Mouse (Mus musculus): ENCODE results near the gene Ap1m1. TPM values are rescaled to one million over a fixed set of nuclear protein-coding genes. Genes with fewer than 3 reads are reported as not detected.

Ap1m1 gene
- polyA plus RNA-seq, 1 experiment from 2014 or later, result 57.0 TPM

DNA sequence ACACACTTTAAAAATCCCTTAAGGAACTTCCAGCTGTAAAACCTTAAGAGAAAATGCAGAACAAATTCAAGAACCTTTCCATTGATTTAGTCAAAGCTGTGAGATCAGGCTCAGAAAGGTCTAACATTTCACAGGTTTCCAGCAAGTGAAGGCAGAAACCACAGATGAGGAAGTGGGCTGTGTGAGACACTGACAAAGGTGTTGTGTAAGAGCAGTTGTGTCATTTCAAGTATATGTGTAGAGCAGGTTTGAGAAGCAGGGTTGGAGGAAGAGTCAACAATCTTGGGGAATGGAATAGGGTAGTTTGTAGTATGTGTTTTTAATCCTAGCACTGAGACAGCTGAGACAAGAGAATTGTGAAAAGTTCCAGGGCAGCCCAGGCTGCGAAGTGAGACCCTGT is 23.9 kb upstream of the Ap1m1 start:
- no peaks in the 10 kb centered on the region for H3K27me3 ChIP-seq
- H3K4me2 ChIP-seq, result no peak overlapping the region
- H3K36me3 ChIP-seq (replicated peaks), result peaks cover 2% of the 10 kb centered on the region
- H3K27ac ChIP-seq (replicated peaks), result peak overlapping the region; percentile 59
- peaks cover 20% of the 10 kb centered on the region for H3K4me1 ChIP-seq (replicated peaks)
- H3K9me3 ChIP-seq (replicated peaks), result no peaks in the 10 kb centered on the region
- WGBS (ENCODE audit: insufficient replicate concordance), result 37% methylated on average over 1 of the region's 1 CpGs
- H3K4me3 ChIP-seq (replicated peaks), result no peak overlapping the region
- H3K9ac ChIP-seq, result no peak overlapping the region
- ATAC-seq (ENCODE audit: insufficient read depth), result no peak

DNA sequence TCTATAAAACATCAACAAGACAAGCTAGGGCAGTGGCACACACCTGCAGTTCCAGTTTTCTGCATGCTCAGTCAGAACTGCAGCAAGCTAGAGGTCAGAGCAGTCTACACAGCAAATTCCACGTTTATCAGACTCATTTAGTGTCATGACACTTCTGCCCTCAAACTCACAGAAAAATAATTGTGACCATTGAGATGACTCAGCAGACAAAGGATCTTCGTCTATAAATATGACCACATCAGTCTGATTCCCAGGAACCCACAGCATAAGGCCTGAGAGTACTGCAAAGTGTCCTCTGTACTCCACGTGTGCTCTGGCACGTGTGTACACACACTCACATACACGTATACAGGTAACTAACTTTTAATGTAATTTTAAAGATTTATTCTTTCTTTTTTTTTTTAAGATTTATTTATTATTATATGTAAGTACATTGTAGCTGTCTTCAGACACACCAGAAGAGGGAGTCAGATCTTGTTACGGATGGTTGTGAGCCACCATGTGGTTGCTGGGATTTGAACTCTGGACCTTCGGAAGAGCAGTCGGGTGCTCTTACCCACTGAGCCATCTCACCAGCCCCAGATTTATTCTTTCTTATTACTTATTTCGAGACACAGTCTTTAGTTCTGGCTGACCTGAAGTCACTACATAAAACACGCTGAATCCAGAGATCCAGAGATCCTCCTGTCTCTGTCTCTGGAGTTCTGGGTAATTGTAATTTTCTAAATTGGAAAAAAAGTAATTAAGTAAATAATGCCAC is 20.9 kb upstream of the Ap1m1 start:
- no peaks in the 10 kb centered on the region for H3K27me3 ChIP-seq
- peak overlapping the region; percentile 84 for H3K4me3 ChIP-seq (replicated peaks)
- peak overlapping the region; percentile 90; the same call in 1 of the 2 replicates for H3K27ac ChIP-seq (replicated peaks)
- H3K9me3 ChIP-seq (replicated peaks), result no peaks in the 10 kb centered on the region
- H3K4me1 ChIP-seq (replicated peaks), result peaks cover 31% of the 10 kb centered on the region
- H3K4me2 ChIP-seq, result peak overlapping the region; percentile 84
- 70% methylated on average over 10 of the region's 10 CpGs for WGBS (ENCODE audit: insufficient replicate concordance)
- ATAC-seq (ENCODE audit: insufficient read depth), result no peak
- H3K36me3 ChIP-seq (replicated peaks), result peaks cover 33% of the 10 kb centered on the region
- H3K9ac ChIP-seq, result no peak overlapping the region; the same call in 1 of the 2 replicates

DNA sequence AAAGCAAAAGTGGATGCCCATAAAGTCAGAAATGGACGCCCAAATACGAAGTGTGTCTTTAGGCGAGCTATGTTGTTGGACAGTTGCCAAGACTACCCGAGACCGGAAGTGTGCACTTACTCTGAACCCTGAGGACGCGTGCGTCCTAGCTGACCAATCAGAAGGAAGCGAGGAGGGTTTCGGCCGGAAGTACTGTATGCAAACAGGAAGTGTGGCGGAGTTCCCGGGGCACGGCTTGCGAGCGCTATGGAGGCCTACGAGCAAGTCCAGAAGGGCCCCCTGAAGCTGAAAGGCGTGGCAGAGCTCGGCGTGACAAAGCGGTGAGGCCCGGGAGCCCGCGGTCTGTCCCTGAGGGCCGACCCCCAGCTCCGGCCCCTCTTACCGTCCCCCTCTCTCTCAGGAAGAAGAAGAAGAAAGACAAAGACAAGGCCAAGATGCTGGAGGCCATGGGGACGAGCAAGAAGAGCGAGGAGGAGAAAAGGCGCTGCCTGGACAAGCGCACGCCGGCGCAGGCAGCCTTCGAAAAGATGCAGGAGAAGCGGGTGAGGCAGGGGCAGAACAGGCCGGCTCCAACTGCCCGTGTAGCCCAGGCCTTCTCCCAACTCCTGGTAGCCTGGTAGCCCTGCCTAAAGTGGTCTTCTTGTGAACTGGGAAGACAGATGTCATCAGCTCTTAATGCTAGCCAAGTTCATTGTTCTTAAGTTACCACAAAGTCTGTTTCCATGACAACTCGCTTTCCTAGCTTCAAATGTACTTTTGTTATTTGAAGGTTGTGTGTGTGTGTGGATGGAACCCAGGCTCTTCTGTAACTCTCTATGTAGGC is 20.1 kb upstream of the Ap1m1 start, which contains the start of gene Fam32a:
TSS of gene Fam32a (plus strand) at position 190 of the 823 bp plus-strand sequence.
- peak; percentile 99 for ATAC-seq (ENCODE audit: insufficient read depth)
- H3K9ac ChIP-seq, result peak within 1 kb of the TSS; percentile 82
- H3K4me3 ChIP-seq (replicated peaks), result peak within 1 kb of the TSS; percentile 84
- H3K4me2 ChIP-seq, result peak within 1 kb of the TSS; percentile 84
- WGBS (ENCODE audit: insufficient replicate concordance), result 9% methylated on average over 39 of the region's 39 CpGs
- peak within 1 kb of the TSS; percentile 90 for H3K27ac ChIP-seq (replicated peaks)
- no peaks in the 10 kb centered on the region for H3K9me3 ChIP-seq (replicated peaks)
- peaks cover 31% of the 10 kb centered on the region for H3K4me1 ChIP-seq (replicated peaks)
- peaks cover 37% of the 10 kb centered on the region for H3K36me3 ChIP-seq (replicated peaks)
- H3K27me3 ChIP-seq, result no peaks in the 10 kb centered on the region

DNA sequence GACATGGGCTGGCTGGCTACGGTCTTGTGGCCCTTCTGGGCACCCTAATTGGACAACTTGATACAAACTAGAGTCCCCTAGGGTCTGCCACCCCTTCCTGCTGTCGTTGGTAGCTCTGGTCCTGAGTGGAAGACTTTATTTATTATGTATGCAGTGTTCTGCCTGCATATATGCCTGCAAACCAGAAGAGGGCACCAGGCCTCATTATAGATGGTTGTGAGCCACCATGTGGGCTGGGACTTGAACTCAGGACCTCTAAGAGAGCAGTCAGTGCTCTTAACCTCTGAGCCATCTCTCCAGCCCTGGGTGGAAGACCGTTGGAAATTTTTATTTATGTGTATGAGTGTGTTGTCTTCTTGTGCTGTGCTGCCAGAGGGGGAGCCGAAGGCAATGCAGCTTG is 19.1 kb upstream of the Ap1m1 start:
- 64% methylated on average over 4 of the region's 4 CpGs for WGBS (ENCODE audit: insufficient replicate concordance)
- H3K27ac ChIP-seq (replicated peaks), result peak overlapping the region; percentile 90

DNA sequence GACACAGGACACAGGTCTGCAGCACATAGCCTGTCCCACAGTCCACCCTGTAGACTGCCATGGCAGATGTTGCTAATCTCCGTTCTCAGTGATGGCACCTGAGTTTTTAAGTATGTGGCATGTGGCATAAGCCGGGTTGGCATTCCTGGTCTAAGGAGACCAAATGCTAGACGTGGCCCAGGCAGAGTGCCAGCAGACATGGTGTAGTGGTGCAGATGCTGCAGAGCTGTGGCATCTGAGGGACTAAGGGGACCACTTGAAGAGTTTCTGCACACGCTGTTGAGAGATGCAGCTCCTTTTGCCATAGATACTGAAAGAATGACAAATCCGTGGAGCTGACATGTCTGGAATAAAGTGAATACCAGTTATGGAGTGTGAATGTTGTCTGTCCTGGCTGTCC is 17.2 kb upstream of the Ap1m1 start:
- H3K27me3 ChIP-seq, result no peaks in the 10 kb centered on the region
- no peaks in the 10 kb centered on the region for H3K9me3 ChIP-seq (replicated peaks)
- peaks cover 26% of the 10 kb centered on the region for H3K4me1 ChIP-seq (replicated peaks)
- H3K9ac ChIP-seq, result no peak overlapping the region
- WGBS (ENCODE audit: insufficient replicate concordance), result 81% methylated on average over 5 of the region's 5 CpGs
- H3K36me3 ChIP-seq (replicated peaks), result peaks cover 37% of the 10 kb centered on the region
- no peak overlapping the region for H3K4me2 ChIP-seq
- ATAC-seq (ENCODE audit: insufficient read depth), result no peak
- no peak overlapping the region for H3K27ac ChIP-seq (replicated peaks)
- H3K4me3 ChIP-seq (replicated peaks), result no peak overlapping the region

More for the DNA sequence above, 19.1 kb upstream of the Ap1m1 start:
- peak overlapping the region; percentile 84 for H3K4me3 ChIP-seq (replicated peaks)
- no peaks in the 10 kb centered on the region for H3K9me3 ChIP-seq (replicated peaks)
- no peak for ATAC-seq (ENCODE audit: insufficient read depth)
- peak overlapping the region; percentile 82 for H3K9ac ChIP-seq
- H3K4me1 ChIP-seq (replicated peaks), result peaks cover 31% of the 10 kb centered on the region
- peak overlapping the region; percentile 84 for H3K4me2 ChIP-seq
- H3K27me3 ChIP-seq, result no peaks in the 10 kb centered on the region
- peaks cover 37% of the 10 kb centered on the region for H3K36me3 ChIP-seq (replicated peaks)

DNA sequence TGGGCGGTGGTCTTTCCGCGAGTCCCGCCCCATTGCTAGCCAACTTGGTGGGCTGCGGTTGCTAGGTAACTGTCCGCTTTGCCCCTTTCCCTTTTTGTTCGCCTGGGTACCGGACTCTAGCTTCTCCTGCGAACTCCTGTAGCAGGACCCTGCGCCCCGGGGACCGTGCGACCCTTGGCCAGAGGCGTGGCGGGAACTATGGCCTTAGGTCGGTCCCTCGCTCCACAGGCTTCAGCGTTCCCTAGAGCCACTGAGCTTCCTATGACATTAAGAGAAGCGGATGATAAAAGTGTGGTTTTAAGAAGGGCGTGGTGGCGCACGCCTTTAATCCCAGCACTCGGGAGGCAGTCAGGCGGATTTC is 565 bp downstream of the Ap1m1 start:
- peak overlapping the region; percentile 80 for H3K4me3 ChIP-seq (replicated peaks)
- peak overlapping the region; percentile 66 for H3K9ac ChIP-seq
- peak overlapping the region; percentile 99 for H3K27ac ChIP-seq (replicated peaks)
- H3K9me3 ChIP-seq (replicated peaks), result no peaks in the 10 kb centered on the region
- WGBS (ENCODE audit: insufficient replicate concordance), result under 1% methylated on average over 24 of the region's 24 CpGs
- ATAC-seq (ENCODE audit: insufficient read depth), result peak; percentile 25
- H3K36me3 ChIP-seq (replicated peaks), result peaks cover 7% of the 10 kb centered on the region; the same call in 1 of the 2 replicates
- peak overlapping the region; percentile 86 for H3K4me2 ChIP-seq
- H3K27me3 ChIP-seq, result no peaks in the 10 kb centered on the region
- H3K4me1 ChIP-seq (replicated peaks), result peaks cover 48% of the 10 kb centered on the region

DNA sequence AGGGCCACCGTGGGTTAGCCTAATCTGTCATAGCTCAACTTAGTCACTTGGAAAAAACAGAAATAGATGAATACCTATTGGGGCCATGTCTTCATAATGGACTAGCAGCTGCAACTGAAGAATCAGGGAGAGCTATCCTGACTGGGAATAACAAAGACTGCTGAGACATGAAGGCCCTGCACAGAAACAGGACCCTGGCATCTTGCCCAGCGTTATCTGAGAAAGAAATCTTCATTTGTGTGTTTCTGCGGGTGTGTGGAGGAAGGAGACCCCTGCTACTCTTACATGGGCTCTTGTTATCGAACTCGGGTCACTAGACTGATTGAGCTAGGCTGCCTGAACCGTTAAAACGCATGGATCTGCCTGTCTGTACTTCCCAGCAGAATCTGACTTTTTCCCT is 1.1 kb downstream of the Ap1m1 start:
- Histone ChIP-seq H3K36me3 (replicated peaks) (peaks cover 11% of the 10 kb centered on the region; the same call in 1 of the 2 replicates), H3K27me3 (no peaks in the 10 kb centered on the region), H3K9me3 (replicated peaks) (no peaks in the 10 kb centered on the region), H3K9ac (peak overlapping the region; percentile 66), H3K4me3 (replicated peaks) (peak overlapping the region; percentile 80), H3K27ac (replicated peaks) (peak overlapping the region; percentile 99; the same call in 1 of the 2 replicates), H3K4me2 (peak overlapping the region; percentile 86), H3K4me1 (replicated peaks) (peaks cover 48% of the 10 kb centered on the region)
- ATAC-seq (ENCODE audit: insufficient read depth), result no peak
- 46% methylated on average over 7 of the region's 7 CpGs for WGBS (ENCODE audit: insufficient replicate concordance)

DNA sequence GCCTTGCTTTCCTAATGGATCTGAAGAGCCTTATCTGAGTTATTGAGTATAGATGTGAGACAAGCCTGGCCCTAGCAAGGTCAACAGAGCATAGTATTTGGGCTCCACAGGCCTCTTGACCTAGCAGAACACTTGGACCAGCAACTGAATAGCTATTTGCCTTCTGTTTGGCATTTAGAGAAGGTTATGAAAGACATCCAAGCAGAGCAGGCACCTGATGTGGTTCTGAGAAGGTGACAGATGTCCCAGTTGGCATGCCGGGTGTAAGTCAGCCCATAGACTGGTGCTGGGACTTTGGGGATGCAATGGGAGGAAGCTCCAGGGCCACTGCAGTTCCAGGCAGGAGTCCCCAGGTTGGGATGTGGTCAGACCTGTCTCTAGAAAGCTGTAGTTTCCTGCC is 2.4 kb downstream of the Ap1m1 start:
- Histone ChIP-seq H3K36me3 (replicated peaks) (peaks cover 20% of the 10 kb centered on the region), H3K4me2 (no peak overlapping the region), H3K9ac (no peak overlapping the region), H3K27me3 (no peaks in the 10 kb centered on the region), H3K4me1 (replicated peaks) (peaks cover 48% of the 10 kb centered on the region), H3K27ac (replicated peaks) (no peak overlapping the region), H3K9me3 (replicated peaks) (no peaks in the 10 kb centered on the region), H3K4me3 (replicated peaks) (no peak overlapping the region)
- WGBS (ENCODE audit: insufficient replicate concordance), result 89% methylated on average over 1 of the region's 1 CpGs
- no peak for ATAC-seq (ENCODE audit: insufficient read depth)

DNA sequence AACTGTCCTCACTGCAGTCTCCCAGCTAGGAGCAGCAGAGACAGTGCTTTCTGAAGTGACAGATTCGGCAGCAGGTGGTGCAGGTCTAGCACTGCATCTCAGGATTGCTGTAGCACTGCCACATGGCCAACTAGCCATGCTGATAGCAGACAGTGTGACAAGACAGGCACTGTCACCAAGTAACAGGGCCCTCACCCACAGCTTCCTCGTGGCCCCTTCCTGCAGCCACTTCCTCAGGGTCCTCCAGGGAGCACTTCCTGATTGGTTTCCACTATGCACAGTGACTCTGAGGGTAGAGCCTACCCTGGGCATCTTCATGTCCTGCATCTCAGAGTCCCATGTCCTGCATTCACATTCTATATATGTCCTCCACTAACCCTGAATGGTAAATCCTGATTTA is 4.8 kb downstream of the Ap1m1 start:
- Histone ChIP-seq H3K9me3 (replicated peaks) (no peaks in the 10 kb centered on the region), H3K27ac (replicated peaks) (peak overlapping the region; percentile 24; the same call in 1 of the 2 replicates), H3K4me3 (replicated peaks) (no peak overlapping the region), H3K4me1 (replicated peaks) (peaks cover 42% of the 10 kb centered on the region), H3K36me3 (replicated peaks) (peaks cover 33% of the 10 kb centered on the region), H3K4me2 (peak overlapping the region; percentile 30), H3K9ac (no peak overlapping the region), H3K27me3 (no peaks in the 10 kb centered on the region)
- no peak for ATAC-seq (ENCODE audit: insufficient read depth)
- 15% methylated on average over 2 of the region's 2 CpGs for WGBS (ENCODE audit: insufficient replicate concordance)

DNA sequence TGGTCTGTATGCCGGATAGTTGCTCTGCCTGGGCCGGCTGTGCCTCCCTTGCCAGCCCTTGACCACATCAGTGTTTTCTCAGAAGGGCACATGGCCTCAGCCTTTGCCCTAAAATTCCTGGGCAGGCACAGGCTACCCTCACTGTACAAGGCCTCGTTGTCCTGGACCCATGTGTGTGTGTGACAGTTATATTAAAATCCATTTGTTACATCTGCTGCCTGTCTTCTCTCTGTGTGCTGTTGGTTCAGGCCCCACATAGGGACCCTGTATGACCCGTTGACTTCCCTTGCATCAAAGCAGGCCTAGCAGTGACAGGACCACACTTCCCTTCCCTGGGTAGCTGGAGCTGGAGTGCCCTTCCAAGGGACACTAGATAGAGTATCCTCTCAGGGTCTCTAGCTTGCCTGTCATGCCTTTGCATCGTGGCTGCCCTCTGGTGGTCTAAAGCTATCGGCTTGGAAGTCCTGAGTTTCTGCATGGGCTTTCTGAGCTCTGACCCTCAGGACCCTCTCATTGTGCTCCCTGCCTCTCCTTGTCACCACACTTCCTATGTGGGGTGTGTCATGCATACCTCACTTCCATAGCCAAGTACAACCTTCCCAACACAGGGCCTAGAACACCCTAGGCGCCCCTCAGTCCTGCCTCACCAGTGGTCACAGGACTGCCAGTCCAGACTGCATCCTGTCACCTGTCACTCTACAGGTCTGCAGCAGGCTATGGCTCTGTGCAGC is 17.5 kb downstream of the Ap1m1 start:
- Histone ChIP-seq H3K4me2 (no peak overlapping the region), H3K4me1 (replicated peaks) (peaks cover 5% of the 10 kb centered on the region; the same call in 1 of the 2 replicates), H3K4me3 (replicated peaks) (no peak overlapping the region), H3K27me3 (no peaks in the 10 kb centered on the region), H3K36me3 (replicated peaks) (peaks cover 18% of the 10 kb centered on the region), H3K9me3 (replicated peaks) (no peaks in the 10 kb centered on the region), H3K9ac (no peak overlapping the region), H3K27ac (replicated peaks) (no peak overlapping the region)
- WGBS (ENCODE audit: insufficient replicate concordance), result 49% methylated on average over 7 of the region's 7 CpGs
- no peak for ATAC-seq (ENCODE audit: insufficient read depth)

DNA sequence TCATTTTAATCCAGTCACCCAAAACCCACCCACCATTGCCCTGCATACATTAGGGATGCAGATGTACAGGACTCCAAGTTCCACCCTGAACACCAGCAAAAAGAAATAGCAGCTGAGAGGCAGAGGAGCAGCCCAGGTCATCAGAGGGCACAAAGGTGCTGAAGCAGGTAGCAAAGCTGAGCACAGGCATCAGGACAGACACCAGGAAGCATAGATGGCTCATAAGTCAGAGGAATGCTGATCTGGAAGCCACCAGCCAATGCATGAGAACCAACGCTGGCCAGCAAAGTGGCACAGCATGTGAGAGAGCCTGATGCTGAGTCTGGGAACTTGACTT is 18.1 kb downstream of the Ap1m1 start:
- Histone ChIP-seq H3K4me3 (replicated peaks) (no peak overlapping the region), H3K27ac (replicated peaks) (no peak overlapping the region), H3K36me3 (replicated peaks) (peaks cover 13% of the 10 kb centered on the region), H3K9me3 (replicated peaks) (no peaks in the 10 kb centered on the region), H3K4me1 (replicated peaks) (peaks cover 5% of the 10 kb centered on the region; the same call in 1 of the 2 replicates), H3K9ac (no peak overlapping the region), H3K27me3 (no peaks in the 10 kb centered on the region), H3K4me2 (no peak overlapping the region)
- 61% methylated on average over 1 of the region's 1 CpGs for WGBS (ENCODE audit: insufficient replicate concordance)
- no peak for ATAC-seq (ENCODE audit: insufficient read depth)

All from liver, embryonic 15.5 days (tissue).